Mouse (Mus musculus): ENCODE results near the gene Olfr787.

Olfr787 gene

DNA sequence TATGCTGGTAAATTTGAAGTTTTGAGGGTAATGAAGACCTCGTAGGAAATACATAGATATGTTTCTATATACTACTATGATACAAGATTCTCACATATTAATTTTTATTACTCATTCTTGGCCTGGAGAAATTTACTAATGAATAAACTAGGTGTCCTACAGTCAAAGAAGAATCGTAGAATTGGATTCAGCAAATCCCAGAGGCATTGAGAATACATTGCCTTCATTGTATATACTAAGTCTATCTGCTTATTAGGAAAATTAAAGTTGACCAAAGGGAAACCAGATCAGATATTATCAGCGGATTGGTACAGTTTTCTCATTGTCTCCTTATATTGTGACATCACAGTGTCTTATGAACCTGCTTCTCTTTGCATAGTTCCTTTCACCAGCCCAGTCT, at the start of gene Olfr787:
TSS of gene Olfr787 (plus strand) at position 301 of the 400 bp plus-strand sequence.
- no peak for DNase-seq (ENCODE audit: low spot score)

DNA sequence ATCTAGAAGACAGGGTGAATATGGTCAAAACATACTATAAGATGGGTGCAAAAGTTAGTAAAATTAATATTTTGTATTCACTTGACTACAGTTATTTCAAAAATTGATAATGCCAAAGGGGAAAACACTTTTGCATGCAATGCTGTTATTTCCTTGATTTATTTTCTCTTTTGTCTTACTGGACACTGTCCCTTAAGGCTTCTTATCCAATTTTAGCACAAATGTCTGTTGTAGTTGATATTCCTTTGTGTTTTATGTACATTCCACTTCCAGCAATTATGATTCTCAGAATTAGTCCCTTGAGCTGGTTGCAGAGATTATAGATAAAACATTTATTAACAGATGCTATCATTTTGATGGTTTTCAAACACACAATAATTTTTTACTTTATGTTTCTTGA, 34.7 kb upstream of the Olfr787 start, which contains the start of gene Olfr786:
TSS of gene Olfr786 (plus strand) at position 301 of the 400 bp plus-strand sequence.
- DNase-seq (ENCODE audit: low spot score): no peak

GRCm38 (mm10) chr10:129470698-129471097, 9.0 kb downstream of the Olfr787 start, which contains the start of gene Olfr788:
Olfr788 (plus strand) TSS chr10:129470998.
- DNase-seq (ENCODE audit: low spot score): no peak

GRCm38 (mm10) chr10:129473256-129473655, 11.6 kb downstream of the Olfr787 start:
- DNase-seq (ENCODE audit: low spot score): no peak

DNA sequence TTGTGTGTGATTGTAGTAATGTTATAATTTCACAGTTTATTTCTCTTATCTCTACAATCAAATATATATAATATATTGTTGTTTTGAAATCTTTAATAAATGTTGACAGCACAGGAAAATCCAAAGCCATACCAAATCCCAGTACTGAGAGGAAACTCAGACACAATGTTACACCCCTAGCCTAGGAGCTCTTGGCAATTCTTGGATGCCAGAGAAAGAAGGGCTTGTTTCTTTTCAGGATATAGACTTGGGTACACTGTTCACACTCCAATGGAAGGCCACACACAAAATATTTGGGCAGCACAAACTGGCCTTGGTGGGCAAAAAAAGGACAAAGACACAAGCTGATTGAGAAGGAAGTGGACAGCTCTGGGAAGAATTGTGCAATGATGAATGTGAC, 12.1 kb downstream of the Olfr787 start:
- no peak for DNase-seq (ENCODE audit: low spot score)

GRCm38 (mm10) chr10:129484452-129484851, 22.8 kb downstream of the Olfr787 start, which contains the start of gene Olfr789:
Olfr789 (plus strand) TSS chr10:129484752.
- DNase-seq (ENCODE audit: low spot score): no peak

DNA sequence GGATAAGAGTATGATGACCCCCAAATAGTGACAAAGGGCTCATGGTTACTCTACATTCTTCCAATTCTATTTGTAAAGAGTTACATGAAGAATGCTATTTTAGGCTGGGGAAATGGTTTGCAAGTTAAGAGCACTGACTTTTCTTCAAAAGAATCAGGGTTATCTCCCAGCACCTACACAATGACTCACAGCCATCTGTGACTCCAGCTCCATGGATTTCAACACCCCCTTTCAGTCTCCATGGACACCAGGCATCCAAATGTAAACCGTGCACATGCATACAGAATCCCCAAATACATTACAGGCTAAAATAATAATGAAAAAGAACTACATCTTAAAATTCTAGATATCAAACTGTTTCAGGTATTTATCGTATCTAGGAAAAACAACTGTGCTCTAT, 28.4 kb downstream of the Olfr787 start:
- no peak for DNase-seq (ENCODE audit: low spot score)

DNA sequence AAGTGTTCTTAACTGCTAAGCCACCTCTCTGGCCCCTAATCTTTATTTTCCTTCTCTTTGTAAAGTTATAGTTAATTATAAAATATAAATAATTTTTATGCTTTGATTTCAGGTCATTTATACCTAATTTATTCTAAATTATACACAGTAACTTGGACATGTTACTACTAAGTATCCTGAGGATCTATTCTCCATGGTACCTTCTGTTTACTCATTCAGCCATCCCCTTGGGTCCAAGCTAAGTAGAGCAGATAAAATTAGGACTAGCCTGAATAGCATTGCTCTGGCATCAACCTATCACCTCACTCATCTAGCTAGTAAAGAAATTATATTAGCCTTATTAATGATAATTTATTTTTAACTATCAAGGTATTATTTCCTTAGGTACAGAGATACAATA, 36.5 kb downstream of the Olfr787 start, which contains the start of gene Olfr790:
TSS of gene Olfr790 (plus strand) at position 301 of the 400 bp plus-strand sequence.
- DNase-seq (ENCODE audit: low spot score): no peak
